Mouse (Mus musculus) CD8-positive naive resting alpha-beta T cell, adult 2 months (primary cell): ENCODE results near the gene Yap1.

ENCODE experiments used
- DNase-seq, 2 experiments: peaks; one replicate each; pipeline ENCODE4 v3.0.0; 2022; ENCODE audit warnings: low read depth in 2 of 2, low spot score in 2 of 2

The Yap1 gene

DNA sequence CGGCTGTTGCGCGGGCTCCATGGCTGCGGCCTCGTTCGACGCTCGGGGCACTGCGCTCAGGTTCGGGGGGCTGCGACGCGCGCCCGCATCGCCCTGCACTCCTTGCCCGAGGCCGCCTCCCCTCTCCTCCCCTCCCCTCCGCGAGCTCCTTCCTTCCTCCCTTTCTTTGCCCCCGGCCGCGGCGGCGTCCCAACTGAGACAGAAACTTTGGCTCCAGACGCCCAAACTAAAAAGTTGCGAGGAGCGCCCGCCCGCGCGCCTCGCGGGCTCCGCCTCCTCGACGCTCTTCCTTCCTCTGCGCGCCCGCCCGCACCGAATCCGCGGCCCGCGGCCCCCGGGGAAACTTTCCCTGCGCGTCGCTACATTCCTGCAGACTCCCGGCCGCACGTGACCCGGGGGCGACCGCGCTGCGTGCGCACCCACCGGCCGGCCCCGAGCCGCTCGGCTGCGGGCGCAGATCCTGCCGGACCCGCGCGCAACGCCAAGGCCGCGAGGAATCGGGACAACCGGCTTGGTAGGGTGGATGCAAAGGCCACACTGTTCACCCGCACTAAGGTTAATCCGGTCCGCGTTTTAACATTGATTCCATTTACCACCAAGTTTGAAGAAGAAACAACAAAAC is at the start of gene Yap1:
Gene Yap1 (minus strand): TSS at position 227 of the 622 bp plus-strand sequence.
- peak in 1 of 2 experiments; percentile 12 for DNase-seq

GRCm38 (mm10) chr9:8043044-8043387 is 38.6 kb upstream of the Yap1 start:
- DNase-seq, result no peak

GRCm38 (mm10) chr9:8042338-8043043 is 38.1 kb upstream of the Yap1 start, which contains the start of gene Cfap300:
Cfap300 (minus strand) TSS chr9:8042823.
- DNase-seq, result peak; percentile 82 to 85

GRCm38 (mm10) chr9:8035546-8035945 is 31.1 kb upstream of the Yap1 start:
- DNase-seq, result no peak

DNA sequence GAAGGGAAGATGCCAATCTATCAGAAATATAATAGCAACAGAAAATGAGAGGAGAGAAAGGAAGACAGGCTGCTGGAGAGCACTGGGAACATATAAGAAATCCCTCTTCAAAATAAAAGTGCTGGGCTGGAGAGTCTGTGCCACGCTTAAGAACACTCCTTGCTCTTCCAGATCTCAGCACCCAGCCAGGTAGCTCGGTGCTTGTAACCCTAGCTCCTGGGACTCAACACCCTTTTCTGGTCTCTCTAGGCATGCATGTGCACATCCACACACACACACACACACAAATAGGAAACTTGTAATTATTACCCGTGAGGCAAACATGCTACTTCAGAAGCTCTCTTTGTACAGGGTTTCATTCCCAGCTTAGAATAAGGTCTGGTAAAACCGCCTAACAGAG is 30.7 kb upstream of the Yap1 start:
- no peak for DNase-seq

DNA sequence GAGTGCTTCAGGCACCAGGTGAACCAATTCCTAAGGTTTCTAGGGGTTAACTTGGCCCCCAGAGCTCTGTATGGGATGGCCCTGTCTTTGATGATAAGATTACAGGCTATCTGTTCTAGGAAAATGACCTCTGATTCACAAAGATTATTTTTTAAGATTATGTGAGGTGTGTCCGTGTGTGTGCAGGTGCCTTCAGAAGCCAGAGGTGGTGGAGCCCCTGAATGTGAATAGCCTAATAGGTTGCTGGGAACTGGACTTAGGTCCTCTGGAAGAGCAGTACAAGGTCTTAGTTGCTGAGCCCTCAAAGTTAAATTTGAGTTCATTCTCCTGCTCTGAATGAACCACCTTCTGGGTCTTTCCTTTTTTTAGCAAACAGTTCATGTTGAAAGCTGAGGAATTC is 29.7 kb upstream of the Yap1 start:
- no peak for DNase-seq

DNA sequence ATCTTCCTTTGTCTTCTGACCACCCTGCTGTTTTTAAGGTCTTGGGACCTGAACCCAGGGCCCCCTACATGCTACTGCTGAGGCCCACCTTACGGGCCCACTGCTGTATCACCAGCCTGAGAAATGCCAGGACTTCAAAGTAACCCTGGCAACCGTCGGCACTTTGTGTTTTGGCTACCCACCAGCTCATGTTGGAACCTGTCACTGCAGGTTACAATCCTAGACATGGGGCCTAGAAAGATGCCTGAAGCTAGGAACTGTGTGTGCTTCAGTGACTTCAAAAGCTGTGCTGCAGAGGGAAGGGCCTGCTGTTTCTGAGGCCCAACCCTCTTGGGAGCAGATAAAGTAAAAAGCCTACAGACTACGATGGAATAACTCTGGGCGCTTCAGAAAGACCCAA is 28.5 kb upstream of the Yap1 start:
- no peak for DNase-seq

DNA sequence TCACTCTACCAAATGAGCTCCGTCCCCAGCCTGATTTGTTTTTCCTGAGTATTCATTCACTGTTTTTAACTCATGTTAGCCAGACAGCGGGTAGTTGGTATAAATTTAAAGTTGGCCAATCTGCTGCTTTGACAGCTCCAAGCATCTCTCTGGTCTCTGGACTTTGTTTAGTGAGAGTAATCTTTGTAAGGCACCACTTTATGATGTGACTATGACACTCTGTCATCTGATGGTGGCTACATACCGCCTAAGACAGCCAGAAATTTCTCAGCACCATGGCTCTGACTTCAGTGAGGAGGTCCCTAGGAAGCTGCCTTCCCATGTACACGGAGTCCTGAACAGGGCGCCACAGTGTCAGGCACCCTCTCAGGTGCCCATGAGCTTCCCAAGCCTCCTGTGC is 14.2 kb upstream of the Yap1 start:
- no peak for DNase-seq

GRCm38 (mm10) chr9:8017253-8017913 is 13.0 kb upstream of the Yap1 start:
- peak; percentile 32 to 46 for DNase-seq

DNA sequence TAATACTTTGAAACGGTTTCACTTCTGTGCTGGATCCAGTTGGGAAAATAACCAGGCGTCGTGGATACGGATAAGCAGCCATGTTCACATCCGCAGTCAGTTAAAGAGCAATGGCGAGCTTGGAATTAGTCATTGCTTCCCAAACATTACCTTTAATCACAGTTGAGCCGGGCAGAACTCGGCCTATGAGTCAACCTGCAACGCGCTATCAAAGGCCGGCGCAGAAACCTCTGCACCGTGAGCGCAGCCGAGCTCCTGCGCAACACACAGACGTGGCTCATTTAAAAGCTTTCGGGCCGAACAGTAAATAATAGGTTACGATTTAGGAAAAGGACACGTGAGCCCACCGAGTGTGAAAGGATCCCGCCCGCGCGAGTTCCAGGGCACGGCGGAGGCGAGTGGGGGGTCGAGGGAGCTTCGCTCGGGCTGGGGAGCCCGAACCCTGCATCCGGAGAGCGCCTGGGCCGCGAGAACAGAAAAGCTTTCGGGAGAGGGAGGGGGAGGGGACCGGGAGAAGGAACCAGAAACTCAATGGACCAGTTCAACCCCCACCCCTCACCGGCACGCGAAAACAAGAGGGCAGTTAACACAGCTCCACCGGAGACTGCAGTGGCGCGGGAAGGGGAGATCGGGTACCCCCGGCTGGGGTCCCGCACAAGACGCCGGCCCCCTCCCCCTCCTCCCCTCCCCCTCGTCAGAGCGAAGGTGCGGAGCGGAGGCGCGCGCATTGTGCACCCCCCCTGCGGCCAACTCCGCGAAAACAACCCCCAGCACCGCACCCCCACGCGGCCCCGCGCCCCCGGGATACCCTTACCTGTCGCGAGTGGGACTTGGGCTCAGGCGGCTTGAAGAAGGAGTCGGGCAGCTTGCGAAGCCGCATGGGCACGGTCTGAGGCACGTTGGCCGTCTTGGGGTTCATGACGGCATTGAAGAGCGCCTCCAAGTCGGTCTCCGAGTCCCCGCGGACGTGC is 810 bp downstream of the Yap1 start:
- no peak for DNase-seq

- DNase-seq, result no peak
Observed at GRCm38 (mm10) chr9:8002806-8003205, 1.6 kb downstream of the Yap1 start.

GRCm38 (mm10) chr9:8001352-8001751 is 3.0 kb downstream of the Yap1 start:
- no peak for DNase-seq

- no peak for DNase-seq
Observed at GRCm38 (mm10) chr9:7994275-7994674, 10.1 kb downstream of the Yap1 start.

GRCm38 (mm10) chr9:7992651-7993050 is 11.7 kb downstream of the Yap1 start:
- no peak for DNase-seq

GRCm38 (mm10) chr9:7990897-7991296 is 13.5 kb downstream of the Yap1 start:
- DNase-seq, result no peak

DNA sequence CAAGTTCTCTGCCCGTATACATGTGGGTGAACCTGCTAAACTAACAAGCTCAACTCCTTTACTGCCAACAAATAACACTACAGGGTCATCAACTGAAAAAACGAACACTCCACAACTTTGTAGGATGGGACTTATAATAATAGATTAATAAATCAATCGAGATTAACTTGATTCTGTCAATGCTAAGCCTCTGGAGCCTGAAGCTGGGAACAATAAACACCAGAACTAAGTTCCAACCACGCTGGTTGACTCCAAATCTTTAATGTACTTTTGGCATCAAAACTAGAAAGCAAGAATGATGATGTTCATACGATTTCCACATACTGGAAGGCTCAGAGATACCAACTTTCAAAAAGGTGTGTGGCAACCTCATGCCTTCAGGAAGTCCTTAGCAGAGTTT is 17.3 kb downstream of the Yap1 start:
- no peak for DNase-seq

DNA sequence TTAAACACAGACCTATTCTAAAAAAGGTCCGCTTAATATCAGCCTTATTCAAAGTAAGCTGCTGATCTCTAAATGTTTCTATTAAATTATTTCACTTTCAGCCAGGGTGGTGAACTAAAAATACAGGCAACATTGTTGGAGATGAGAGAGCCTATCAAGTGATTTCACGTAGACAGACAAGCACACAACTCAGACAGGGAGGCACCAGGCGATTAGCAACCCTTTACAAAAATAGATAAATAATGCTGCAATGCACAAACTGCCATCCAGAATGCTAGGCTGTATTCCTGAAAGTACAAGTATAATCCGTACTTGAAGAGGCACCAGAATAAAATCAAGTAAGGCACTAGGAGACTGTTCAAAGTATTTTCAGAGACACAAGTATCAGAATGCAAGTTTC is 20.1 kb downstream of the Yap1 start:
- DNase-seq, result no peak

DNA sequence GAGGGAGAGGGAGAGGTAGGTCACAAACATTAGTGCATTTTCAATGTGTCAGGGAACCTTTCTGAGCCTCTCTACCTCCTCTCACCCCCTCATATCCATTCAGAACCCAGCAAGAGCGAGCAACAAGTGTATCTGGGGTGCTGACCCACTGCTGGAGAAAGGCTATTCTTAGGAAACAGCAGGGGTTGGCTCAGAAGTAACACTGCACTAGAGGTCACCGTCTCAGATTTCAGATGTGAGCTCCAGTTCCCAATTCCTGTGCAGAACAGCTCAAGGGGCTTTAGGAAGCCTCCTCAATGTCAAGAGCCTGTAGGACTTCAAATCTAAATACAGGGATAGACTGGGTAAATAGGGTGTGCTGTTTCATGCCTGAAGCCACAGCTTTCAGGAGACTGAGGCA is 20.7 kb downstream of the Yap1 start:
- DNase-seq, result no peak

DNA sequence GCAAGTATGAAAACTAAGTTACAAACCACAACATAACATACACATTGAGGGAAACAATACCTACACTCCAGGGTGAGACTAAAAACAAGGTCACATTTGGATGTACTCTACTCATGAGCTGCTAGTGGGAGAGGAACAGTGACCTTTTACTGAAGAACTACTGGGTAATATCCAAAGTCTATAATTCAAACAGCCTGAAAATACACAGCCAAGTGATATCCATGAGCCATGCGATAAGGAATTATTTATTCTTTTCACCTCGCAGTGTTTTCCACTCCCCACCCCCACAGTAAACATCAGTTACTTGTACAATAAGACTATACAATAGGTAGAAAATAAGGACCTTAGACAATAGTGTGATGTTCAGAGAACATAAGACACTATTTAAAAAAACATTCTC is 24.2 kb downstream of the Yap1 start:
- no peak for DNase-seq

DNA sequence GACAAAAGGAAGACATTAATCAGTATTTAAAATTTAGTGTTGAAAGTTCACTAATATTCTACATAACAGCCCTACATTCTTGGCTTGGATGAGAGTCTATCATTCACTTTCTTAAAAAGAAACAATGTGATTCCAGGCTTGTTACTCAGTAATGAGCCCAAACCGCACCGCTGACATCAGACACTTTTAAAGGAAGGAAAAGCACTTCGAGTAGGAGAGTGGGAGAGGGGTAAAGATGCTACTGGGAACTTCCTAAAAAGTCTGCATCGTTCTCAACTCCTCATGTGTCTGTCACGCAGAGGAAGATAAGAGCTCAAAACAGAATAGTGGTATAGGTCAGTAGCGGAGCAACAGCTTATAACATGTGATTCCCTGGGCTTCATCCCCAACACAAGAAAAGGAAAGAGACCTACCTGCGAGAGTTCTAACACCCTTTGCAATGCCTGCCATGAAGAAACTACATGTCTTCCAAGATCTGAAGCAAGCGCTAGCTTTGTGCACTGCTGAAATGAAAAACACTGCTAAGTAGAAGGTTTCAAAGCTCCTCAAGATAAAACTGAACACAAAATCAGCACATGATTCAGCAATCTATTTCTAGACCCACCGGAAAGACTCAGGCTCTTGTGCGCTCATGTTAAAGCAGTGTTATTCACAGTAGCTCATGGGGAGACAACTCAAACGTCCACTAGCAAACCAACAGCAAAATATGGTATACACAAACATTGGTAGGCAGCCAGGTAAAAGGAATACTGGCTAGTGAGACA is 25.1 kb downstream of the Yap1 start:
- DNase-seq, result no peak

GRCm38 (mm10) chr9:7978502-7978901 is 25.9 kb downstream of the Yap1 start:
- DNase-seq, result no peak
